Mouse (Mus musculus): ENCODE measurements at regions not wholly inside any gene's neighbourhood (a gene's known extent, or its start where the extent isn't known, plus 50 kb on each side); places are given as distances from the start of the nearest gene placed in this dataset.
"Not testable (repeated sequence)": the region's sequence is repeated elsewhere in the genome, so short reads cannot be mapped to it uniquely, and the experiment has no call there.

GRCm38 (mm10) chr12:45499834-45500233, 425.3 kb upstream of the Stxbp6 start:
- POLR2A ChIA-PET, result no interaction called here
- ATAC-seq (no peak), DNase-seq (ENCODE audit: low read depth, low spot score) (no peak)
- H3K27me3 ChIP-seq, result no peaks in the 10 kb centered on the region
- TF ChIP-seq CTCF (IDR thresholded peaks at IDR 0.05), result no peak
- CTCF ChIA-PET, result interaction anchor here (1.4 kb wide), 1 partner anchor 9 kb away, joined by 3 read pairs; no protein-coding TSS in a partner anchor
- in situ Hi-C loops (cut with MboI; ENCODE audit: low pct_unique_long_range_greater_than_20kb), result no loop called here

GRCm38 (mm10) chr12:45498230-45498629, 423.7 kb upstream of the Stxbp6 start:
- ChIA-PET CTCF (no interaction called here), POLR2A (no interaction called here)
- in situ Hi-C loops (cut with MboI; ENCODE audit: low pct_unique_long_range_greater_than_20kb), result no loop called here
- H3K27me3 ChIP-seq, result no peaks in the 10 kb centered on the region
- DNase-seq (ENCODE audit: low read depth, low spot score), result no peak
- ATAC-seq, result no peak
- no peak for TF ChIP-seq CTCF (IDR thresholded peaks at IDR 0.05)

- no peak for TF ChIP-seq CTCF (IDR thresholded peaks at IDR 0.05)
- ChIA-PET CTCF (interaction anchor here (1.1 kb wide), 1 partner anchor 21 kb away, joined by 4 read pairs; no protein-coding TSS in a partner anchor), POLR2A (no interaction called here)
- ATAC-seq (no peak), DNase-seq (ENCODE audit: low read depth, low spot score) (no peak)
- in situ Hi-C loops (cut with MboI; ENCODE audit: low pct_unique_long_range_greater_than_20kb), result no loop called here
- H3K27me3 ChIP-seq, result peaks cover under 1% of the 10 kb centered on the region
Measured at GRCm38 (mm10) chr12:45489029-45489428, 414.5 kb upstream of the Stxbp6 start.

GRCm38 (mm10) chr12:45476881-45477280, 402.4 kb upstream of the Stxbp6 start:
- DNase-seq (ENCODE audit: low read depth, low spot score), result no peak
- ChIA-PET POLR2A (no interaction called here), CTCF (no interaction called here)
- in situ Hi-C loops (cut with MboI; ENCODE audit: low pct_unique_long_range_greater_than_20kb), result no loop called here
- peaks cover 6% of the 10 kb centered on the region for H3K27me3 ChIP-seq
- TF ChIP-seq CTCF (IDR thresholded peaks at IDR 0.05), result no peak
- no peak for ATAC-seq

GRCm38 (mm10) chr12:45468093-45468492, 393.6 kb upstream of the Stxbp6 start:
- ATAC-seq (no peak), DNase-seq (ENCODE audit: low read depth, low spot score) (no peak)
- ChIA-PET CTCF (interaction anchor here (1.1 kb wide), 1 partner anchor 21 kb away, joined by 4 read pairs; no protein-coding TSS in a partner anchor), POLR2A (no interaction called here)
- TF ChIP-seq CTCF (IDR thresholded peaks at IDR 0.05), result no peak
- no peaks in the 10 kb centered on the region for H3K27me3 ChIP-seq
- in situ Hi-C loops (cut with MboI; ENCODE audit: low pct_unique_long_range_greater_than_20kb), result no loop called here

DNA sequence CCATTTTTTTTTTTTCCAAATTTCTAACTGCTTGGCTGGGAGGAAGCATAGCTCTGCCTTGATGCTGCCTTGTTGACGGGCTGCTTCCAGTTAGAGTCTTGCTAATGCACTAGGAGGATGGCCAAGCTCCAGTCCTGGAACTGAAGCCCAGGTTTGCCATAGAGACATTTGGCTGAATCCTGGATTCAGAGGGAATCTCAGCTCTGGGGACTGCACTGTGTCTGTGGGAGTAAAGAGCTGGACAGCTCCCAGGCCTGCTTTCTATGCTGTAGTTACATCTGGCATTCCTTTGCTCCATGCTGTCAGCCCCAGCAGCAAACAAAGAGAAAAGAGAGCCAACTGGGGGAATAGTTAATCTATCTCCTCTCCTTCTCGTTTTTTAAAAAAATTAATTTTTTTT, 392.5 kb upstream of the Stxbp6 start:
- ATAC-seq (peak; percentile 86), DNase-seq (ENCODE audit: low read depth, low spot score) (no peak)
- H3K27me3 ChIP-seq, result no peaks in the 10 kb centered on the region
- in situ Hi-C loops (cut with MboI; ENCODE audit: low pct_unique_long_range_greater_than_20kb), result no loop called here
- POLR2A ChIA-PET, result no interaction called here
- CTCF ChIA-PET, result no interaction called here
- no peak for TF ChIP-seq CTCF (IDR thresholded peaks at IDR 0.05)

GRCm38 (mm10) chr12:45466066-45466465, 391.6 kb upstream of the Stxbp6 start:
- CTCF ChIA-PET, result no interaction called here
- POLR2A ChIA-PET, result no interaction called here
- no peak for ATAC-seq
- no peak for DNase-seq (ENCODE audit: low read depth, low spot score)
- H3K27me3 ChIP-seq, result no peaks in the 10 kb centered on the region
- TF ChIP-seq CTCF (IDR thresholded peaks at IDR 0.05), result peak; percentile 56
- in situ Hi-C loops (cut with MboI; ENCODE audit: low pct_unique_long_range_greater_than_20kb), result no loop called here

DNA sequence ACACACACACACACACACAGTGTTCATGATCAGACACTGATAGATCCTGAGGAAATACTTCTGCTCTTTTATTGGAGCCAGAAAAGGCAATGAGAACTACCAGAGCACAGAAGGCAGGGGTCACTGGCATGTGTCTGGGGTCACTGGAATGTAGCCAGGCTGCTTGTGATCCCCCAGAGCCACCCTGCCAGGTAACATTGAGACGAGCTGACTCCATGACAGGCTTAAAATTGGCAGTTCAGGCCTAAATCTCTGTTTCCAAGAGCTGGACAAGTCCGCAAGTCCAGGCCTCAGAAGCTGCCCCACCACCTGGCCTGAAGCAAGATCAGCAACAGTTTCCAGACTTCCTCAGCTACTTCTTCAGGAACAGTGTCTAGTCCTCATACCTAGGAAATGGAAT, 390.4 kb upstream of the Stxbp6 start:
- in situ Hi-C loops (cut with MboI; ENCODE audit: low pct_unique_long_range_greater_than_20kb), result no loop called here
- no peak for ATAC-seq
- TF ChIP-seq CTCF (IDR thresholded peaks at IDR 0.05), result no peak
- CTCF ChIA-PET, result no interaction called here
- POLR2A ChIA-PET, result interaction anchor here (0.6 kb wide), 1 partner anchor 956 kb away, joined by 3 read pairs; no protein-coding TSS in a partner anchor
- no peak for DNase-seq (ENCODE audit: low read depth, low spot score)
- H3K27me3 ChIP-seq, result no peaks in the 10 kb centered on the region

- ATAC-seq; H3K27me3 ChIP-seq; in situ Hi-C loops (cut with MboI; ENCODE audit: low pct_unique_long_range_greater_than_20kb); CTCF ChIA-PET; POLR2A ChIA-PET; DNase-seq (ENCODE audit: low read depth, low spot score): not testable (repeated sequence)
Measured at GRCm38 (mm10) chr12:45458746-45459145, 384.2 kb upstream of the Stxbp6 start.

DNA sequence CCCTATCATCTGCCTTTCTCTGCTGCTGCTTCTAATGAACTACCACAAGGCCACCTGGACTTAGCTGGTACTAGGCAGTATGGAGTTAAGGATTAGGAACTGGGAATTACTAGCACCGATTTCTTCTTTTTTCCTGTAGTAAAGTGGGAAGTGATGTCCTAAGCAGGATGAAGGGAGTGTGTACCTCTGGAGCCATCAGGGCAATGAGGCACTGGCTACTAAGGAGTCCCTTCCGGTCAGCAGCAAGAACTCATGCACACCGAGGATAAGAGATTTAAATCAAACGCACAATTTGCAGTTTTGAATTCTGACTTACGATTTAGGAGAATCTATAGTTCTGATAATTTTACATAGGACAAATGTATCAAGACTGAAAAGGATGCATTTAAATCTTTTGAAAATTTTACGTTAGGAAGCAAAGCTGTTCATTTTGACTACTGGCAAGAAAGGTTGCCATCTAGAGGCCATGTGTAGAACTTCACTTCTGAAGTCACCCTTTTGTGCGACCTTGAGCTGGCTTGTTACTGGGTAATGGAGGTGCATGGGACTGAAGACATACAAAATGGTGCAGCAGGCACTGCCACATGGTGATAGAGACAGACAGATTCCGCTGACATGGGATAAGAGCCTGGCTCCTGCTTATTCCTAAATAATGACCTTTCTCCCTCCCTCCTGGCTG, 369.1 kb upstream of the Stxbp6 start:
- CTCF ChIA-PET, result interaction anchor here (0.7 to 0.9 kb wide), 4 partner anchors 13 to 361 kb away, joined by 3 read pairs; no protein-coding TSS in a partner anchor
- peak; percentile 73 for ATAC-seq
- no peaks in the 10 kb centered on the region for H3K27me3 ChIP-seq
- in situ Hi-C loops (cut with MboI; ENCODE audit: low pct_unique_long_range_greater_than_20kb), result no loop called here
- POLR2A ChIA-PET, result no interaction called here
- no peak for DNase-seq (ENCODE audit: low read depth, low spot score)
- TF ChIP-seq CTCF (IDR thresholded peaks at IDR 0.05), result peak; percentile 65

DNA sequence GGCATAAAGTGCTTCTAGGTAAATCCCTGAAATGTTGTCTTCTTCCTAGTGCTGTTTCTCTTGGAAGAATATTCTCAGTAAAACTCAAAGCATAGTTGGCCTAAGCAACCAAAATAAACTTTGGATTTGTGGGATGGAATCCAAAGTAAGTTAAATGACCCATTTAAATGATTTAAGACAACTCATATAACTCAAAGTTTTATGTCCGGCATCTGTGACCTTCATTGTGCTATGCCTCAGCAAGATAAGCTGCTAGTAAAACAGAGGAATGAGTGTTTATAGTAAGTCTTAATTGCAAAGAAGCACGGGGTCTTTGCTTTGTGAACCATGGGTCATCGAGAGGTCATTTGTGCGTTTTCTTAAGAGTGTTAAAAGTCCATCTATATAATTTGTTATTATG, 368.0 kb upstream of the Stxbp6 start:
- no peaks in the 10 kb centered on the region for H3K27me3 ChIP-seq
- ChIA-PET POLR2A (no interaction called here), CTCF (no interaction called here)
- no peak for TF ChIP-seq CTCF (IDR thresholded peaks at IDR 0.05)
- DNase-seq (ENCODE audit: low read depth, low spot score) (no peak), ATAC-seq (no peak)
- in situ Hi-C loops (cut with MboI; ENCODE audit: low pct_unique_long_range_greater_than_20kb), result no loop called here

- POLR2A ChIA-PET, result no interaction called here
- no peaks in the 10 kb centered on the region for H3K27me3 ChIP-seq
- DNase-seq (ENCODE audit: low read depth, low spot score) (no peak), ATAC-seq (peak; percentile 74)
- TF ChIP-seq CTCF (IDR thresholded peaks at IDR 0.05), result no peak
- CTCF ChIA-PET, result no interaction called here
- in situ Hi-C loops (cut with MboI; ENCODE audit: low pct_unique_long_range_greater_than_20kb), result no loop called here
Measured at GRCm38 (mm10) chr12:45439745-45440144, 365.2 kb upstream of the Stxbp6 start.
